Mouse (Mus musculus): Measurements from ENCODE around the gene Slc38a1.

Gene Slc38a1

DNA sequence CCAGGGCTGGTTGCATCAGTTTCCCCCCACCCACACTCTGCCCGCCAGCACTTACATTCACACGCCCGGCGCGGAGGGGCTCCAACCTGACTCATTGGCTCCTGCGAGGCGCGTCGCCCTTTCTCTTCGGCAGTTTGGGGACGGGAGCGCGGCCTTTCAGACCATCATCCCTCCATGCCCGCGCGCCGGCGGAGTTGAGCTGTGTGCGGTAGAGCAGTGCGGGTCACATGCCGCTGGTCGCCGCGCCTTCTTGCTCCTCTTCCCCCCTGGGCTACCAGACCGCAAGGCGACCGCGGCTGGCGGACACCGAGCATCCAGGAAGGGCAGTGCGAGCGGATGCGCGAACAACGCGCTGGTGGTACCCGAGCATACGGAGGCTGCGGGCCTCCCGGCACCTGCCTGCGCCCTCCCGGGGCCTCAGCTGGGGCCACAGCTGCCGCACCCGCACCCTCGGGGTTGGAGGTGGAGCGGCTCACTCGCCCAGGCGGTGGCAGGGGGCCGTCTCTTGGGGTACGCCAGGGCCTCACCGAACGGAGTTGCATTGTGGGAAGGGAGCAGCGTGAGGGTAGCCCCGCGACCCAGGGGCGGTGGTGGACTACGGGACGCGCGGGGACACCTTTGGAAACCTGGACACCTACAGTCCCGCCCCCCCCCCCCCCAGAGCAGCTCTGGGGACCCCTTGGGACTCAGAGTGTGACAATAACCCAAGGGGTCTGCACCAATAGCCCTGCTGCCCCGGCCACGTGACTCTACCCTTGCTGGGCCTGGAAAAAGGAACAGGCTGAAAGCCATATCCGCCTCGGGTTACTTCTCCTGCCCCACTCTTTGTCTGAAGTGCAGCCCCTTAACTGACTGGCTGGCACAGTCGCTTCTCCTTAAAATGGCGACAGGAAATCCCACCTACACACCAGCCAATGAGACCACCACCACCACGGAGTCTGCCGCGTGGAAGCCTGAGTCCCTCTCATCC, at the start of gene Slc38a1:
Gene Slc38a1, minus strand, starts transcription at position 478 of the 970 bp plus-strand sequence.
- peak; percentile 40 to 62 for DNase-seq (ENCODE audit: low spot score in 2 of 2)

GRCm38 (mm10) chr15:96692401-96692800, 49.7 kb upstream of the Slc38a1 start:
- no peak for DNase-seq (ENCODE audit: low spot score in 2 of 2)

DNA sequence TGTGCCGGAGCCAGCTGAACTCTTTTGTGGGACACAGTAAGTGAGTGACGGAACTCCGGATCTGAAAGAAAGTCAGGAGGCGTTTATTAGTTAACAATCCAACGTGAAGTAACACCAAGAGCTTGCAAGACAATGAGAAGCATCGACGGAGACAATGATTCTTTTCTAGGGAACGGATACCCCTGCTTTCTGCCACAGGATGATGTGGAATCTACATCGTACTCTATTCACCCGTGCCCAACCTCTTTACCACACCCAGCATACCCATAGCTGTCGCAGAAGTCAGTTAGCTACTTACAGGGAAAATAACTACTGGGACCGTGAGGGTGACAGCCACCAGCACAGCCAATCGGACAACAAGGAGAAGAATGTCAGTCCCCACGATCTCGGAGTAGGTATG, 48.7 kb upstream of the Slc38a1 start:
- DNase-seq (ENCODE audit: low spot score in 2 of 2), result no peak

GRCm38 (mm10) chr15:96690829-96691228, 48.1 kb upstream of the Slc38a1 start:
- no peak for DNase-seq (ENCODE audit: low spot score in 2 of 2)

DNA sequence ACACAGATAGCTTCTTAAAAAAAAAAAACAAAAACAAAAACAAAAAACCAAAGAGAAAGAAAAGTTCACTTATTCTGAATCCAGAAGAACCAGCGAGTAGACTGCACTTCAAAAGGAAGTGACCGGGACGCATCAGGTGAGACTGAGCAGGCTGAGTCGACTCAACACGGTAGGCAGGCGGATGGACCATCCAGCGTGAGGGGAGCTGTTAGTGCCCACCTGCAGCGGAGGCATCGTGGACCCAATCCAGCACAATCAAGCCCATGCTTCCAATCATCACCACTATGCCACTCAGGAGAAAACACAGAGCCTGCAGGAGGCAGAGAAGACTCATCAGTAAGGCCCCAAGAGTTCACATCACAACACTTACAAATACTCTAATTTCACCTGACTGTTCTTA, 47.2 kb upstream of the Slc38a1 start:
- no peak for DNase-seq (ENCODE audit: low spot score in 2 of 2)

- no peak for DNase-seq (ENCODE audit: low spot score in 2 of 2)
Measured at GRCm38 (mm10) chr15:96688784-96689318, 46.1 kb upstream of the Slc38a1 start.

DNA sequence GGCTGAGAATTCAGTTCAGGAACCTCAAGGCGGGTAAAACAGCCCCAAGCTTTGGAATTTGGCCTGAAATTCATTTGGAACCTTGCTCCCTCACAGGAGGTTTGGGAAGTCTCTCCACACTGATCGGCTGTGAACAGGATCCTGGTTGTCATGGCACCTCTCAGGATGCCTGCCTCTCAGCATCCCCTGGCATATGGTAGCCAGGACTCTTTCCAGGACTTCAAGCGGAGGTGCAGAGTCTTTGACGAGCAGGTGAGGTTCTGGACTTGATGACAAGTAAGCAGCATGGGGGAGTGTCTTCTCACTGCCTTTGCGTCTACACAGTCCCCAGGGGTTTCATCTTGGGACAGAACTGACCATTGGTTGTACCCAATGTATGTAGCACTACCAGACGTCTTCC, 45.3 kb upstream of the Slc38a1 start:
- no peak for DNase-seq (ENCODE audit: low spot score in 2 of 2)

DNA sequence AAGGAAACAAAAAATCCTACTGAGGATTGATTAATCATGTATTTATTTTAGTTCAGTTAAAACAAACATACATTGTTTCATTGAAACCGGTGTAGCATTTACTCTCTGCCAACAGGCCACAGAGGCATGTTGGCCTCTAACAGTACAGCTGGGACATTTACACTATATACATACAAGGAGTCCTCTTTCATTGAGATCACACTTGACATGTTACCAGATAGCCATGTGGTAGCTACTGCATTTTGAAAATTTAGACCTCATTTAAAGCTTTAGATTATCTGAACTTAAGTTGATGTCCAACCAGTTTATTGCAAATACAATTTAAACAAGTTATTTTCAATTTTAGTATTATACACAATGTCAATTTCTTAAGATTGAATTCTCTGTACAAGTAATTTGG, 44.7 kb upstream of the Slc38a1 start:
- DNase-seq (ENCODE audit: low spot score in 2 of 2), result no peak

DNA sequence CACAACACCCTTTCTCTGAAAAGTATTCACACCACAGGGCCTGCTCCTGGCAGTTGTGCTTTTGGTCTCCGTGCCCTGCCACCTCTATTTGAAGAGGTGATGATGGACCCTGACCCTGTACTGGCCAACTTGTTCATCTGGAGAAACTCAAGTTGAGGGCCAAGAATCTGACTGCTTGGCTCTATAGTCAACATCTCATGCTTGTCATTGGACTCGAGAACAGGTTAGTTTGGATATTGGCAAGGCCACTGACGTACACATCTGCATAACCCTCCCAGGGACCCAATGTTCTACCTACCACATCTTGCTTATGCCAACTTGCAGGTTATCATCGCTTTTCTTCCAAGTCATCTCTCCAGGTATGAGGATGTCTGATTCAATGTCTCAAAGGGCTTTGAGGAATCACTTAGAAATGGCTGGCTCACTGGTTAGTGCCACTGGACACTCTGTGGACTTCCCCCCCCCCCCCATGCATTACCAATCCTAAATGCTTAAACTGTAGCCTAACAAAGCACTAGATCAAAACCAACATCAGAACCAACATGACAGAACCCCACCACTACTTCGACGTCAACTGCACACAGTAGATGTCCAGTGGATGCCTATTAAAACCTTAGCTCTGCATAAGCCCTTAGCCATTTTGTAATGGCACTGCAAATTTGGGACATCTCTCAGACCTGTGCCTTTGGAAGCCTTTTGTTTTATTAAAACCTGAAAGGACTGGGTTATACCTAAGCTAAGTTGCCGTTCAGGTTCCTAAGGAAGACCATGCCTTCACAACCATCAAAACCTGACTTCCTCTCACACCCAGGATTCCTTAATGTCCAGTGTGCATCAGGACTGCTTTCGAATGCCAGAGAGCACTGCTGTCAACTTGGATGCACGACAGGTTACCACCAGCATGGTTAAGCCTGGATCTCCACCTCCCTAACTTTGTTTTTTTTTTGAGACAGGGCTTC, 43.8 kb upstream of the Slc38a1 start:
- DNase-seq (ENCODE audit: low spot score in 2 of 2), result no peak

- DNase-seq (ENCODE audit: low spot score in 2 of 2), result no peak
Measured at GRCm38 (mm10) chr15:96685273-96685672, 42.6 kb upstream of the Slc38a1 start.

DNA sequence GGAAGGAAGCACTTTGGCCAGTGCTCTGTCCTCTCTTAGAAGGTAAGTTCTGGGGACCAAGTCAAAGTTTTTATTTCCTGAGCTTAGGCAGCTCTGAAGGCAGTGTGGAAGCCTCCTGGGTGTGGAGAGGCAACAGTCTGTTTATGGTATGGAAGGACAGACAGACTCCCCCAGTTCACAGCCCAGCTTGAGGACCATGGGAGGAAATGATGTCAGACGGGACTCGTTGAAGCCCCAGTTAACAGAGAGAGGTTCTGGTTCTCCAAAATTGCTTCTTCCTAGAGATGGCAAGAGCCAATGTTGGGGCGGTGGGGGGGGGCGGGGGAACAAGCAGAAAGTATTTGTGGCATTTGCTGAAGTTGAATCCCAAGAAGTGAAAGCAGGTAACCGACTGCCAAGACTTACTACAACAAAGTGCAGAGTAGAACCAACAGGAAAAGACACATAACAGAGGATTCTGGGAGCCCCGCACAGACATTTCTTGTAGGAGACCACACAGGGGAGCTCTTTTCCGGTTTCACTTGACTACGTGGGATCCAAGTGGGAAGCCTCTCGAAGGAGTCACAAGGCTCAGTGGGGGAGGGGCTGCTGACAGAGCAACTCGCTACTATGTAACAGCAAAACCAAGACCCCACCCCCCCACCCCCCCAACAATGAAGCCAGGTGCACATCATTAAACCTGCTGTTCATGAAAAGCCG, 41.6 kb upstream of the Slc38a1 start:
- DNase-seq (ENCODE audit: low spot score in 2 of 2), result peak; percentile 47 to 64

- no peak for DNase-seq (ENCODE audit: low spot score in 2 of 2)
Measured at GRCm38 (mm10) chr15:96678871-96679773, 36.4 kb upstream of the Slc38a1 start.

DNA sequence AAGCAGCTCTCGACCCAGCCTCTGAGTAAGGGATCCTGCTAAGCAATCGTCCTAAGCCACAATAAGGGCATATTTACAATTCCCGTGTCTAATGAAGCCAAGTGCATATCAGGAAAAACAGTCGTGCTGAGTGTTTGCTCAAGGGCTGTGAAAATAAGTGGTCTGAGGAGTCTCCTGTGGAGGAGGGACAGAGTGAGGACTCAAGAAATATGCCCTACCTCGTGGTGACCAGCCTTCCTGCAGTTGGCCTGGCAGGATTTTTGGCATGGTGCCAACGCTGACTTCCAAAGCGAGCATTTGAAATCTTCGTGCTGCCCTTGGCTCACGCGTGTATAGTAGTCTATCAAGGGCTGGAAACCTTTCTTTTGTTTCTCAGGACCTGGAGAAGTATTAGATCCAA, 33.8 kb upstream of the Slc38a1 start:
- no peak for DNase-seq (ENCODE audit: low spot score in 2 of 2)

- DNase-seq (ENCODE audit: low spot score in 2 of 2), result no peak
Measured at GRCm38 (mm10) chr15:96675744-96676143, 33.0 kb upstream of the Slc38a1 start.

GRCm38 (mm10) chr15:96675055-96675454, 32.3 kb upstream of the Slc38a1 start:
- no peak for DNase-seq (ENCODE audit: low spot score in 2 of 2)

- DNase-seq (ENCODE audit: low spot score in 2 of 2), result no peak
Measured at GRCm38 (mm10) chr15:96674089-96674488, 31.4 kb upstream of the Slc38a1 start.

GRCm38 (mm10) chr15:96669721-96670120, 27.0 kb upstream of the Slc38a1 start:
- DNase-seq (ENCODE audit: low spot score in 2 of 2), result no peak

DNA sequence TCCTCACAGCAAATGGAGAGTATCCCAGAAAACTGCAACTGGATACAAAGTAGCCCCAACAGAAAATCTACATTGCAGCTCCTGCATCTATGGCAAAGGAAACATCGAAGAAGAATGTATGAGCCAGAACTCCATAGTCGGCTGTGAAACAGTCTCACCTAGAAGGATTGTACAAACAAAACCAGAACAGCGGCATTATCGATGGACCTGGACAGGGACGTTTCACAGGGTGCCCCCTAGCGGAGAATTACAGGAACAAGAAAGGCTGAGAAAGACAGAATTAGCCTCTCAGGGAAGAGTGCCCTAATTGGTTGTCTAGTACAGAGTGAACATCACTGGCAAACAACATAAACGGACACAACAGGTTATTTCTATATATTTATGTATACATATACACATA, 23.9 kb upstream of the Slc38a1 start:
- peak in 1 of 2 experiments; percentile 45 for DNase-seq (ENCODE audit: low spot score in 2 of 2)

DNA sequence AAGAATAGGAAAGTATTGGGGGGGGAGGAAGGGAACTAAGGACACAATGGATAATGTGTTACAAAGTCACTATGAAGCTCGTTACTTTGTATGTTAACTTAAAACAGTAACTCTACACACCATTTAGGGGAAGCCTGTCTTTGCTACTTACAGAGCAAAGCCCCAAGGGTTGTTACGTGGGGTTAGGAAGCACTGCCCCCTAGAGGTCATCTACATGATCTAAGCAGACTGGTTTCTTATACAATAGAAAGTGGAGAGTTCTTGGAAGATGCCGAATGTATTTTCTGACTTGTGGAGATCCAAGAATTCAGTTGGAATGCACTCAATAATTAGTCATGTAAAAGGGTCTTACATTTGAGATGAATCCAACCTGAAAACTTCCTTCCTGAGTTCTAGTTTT, 23.2 kb upstream of the Slc38a1 start:
- peak; percentile 33 to 38 for DNase-seq (ENCODE audit: low spot score in 2 of 2)

GRCm38 (mm10) chr15:96660590-96661141, 18.0 kb upstream of the Slc38a1 start:
- no peak for DNase-seq (ENCODE audit: low spot score in 2 of 2)

Data from frontal cortex, postnatal 10 days (tissue).